Mouse (Mus musculus): ENCODE data around the gene Tmem184b. TPM values are rescaled to one million over a fixed set of nuclear protein-coding genes. Genes with fewer than 3 reads are reported as not detected.

Gene Tmem184b
- total RNA-seq, 1 experiment from 2014 or later, result 4.2 TPM

DNA sequence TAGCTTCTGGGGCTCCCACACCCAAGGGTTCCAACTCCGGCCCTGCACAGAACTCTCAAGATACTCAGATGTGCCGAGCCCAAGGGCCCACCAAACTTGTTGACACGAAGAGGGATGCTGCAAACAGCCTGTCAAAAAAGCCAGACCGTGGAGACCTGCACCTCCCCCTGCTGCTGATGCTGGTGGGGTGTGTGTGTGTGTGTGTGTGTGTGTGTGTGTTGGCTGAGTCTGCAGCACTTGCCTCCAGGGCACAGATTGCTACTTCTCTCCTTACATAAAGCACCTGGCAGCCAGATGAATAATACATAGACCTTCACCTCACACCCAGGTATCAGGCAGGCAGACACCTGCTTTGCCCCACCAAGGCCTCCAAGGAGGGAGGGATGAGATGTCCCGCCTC is 1.2 kb downstream of the Tmem184b start:
- no peak for ATAC-seq (replicated peaks; ENCODE audit: low read depth, poor library complexity, severe bottlenecking)

GRCm38 (mm10) chr15:79400975-79401365 is 2.4 kb downstream of the Tmem184b start:
- no peak for ATAC-seq (replicated peaks; ENCODE audit: low read depth, poor library complexity, severe bottlenecking)

GRCm38 (mm10) chr15:79400134-79400974 is 3.0 kb downstream of the Tmem184b start:
- ATAC-seq (replicated peaks; ENCODE audit: low read depth, poor library complexity, severe bottlenecking), result peak; percentile 18

- no peak for ATAC-seq (replicated peaks; ENCODE audit: low read depth, poor library complexity, severe bottlenecking)
Measured at GRCm38 (mm10) chr15:79399231-79400052, 3.9 kb downstream of the Tmem184b start.

GRCm38 (mm10) chr15:79396736-79397135 is 6.6 kb downstream of the Tmem184b start:
- peak; percentile 88 for ATAC-seq (replicated peaks; ENCODE audit: low read depth, poor library complexity, severe bottlenecking)

DNA sequence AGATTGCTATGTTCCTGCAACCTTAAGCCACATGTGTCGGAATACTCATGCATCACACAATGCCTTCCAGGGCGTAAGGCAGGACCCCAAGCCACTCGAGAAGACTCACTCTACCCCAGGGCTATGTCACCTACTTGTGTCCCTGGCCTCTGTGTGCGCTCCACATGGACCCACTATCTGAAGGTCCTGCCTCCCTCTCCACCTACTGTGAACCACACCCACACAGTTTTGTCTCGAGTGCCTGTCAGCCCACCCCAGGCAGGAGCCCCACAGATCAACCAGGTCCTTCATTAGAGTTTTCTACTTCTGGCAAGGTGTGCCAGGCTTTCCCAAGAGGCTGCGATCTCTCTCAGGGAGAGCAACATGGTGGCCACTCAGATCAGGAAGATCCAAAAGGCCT is 8.1 kb downstream of the Tmem184b start:
- no peak for ATAC-seq (replicated peaks; ENCODE audit: low read depth, poor library complexity, severe bottlenecking)

DNA sequence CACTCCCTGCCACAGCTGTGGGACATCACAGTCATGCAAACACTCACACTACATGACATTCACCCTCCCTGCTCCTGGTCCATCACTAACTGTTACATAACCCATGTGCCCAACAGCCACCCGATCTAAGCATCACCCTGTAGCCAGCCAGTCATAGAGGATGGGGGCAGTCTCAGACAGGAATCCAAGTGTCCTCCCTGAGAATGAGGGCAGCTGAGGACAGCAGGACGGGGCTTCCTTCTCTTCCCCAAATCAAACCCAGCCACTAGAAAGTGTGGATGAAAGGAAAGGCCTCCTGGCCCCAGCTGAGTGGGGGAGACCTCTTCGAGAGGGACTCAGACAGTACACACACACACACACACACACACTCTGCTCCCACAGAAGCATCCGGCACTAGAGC is 8.5 kb downstream of the Tmem184b start:
- ATAC-seq (replicated peaks; ENCODE audit: low read depth, poor library complexity, severe bottlenecking), result no peak

DNA sequence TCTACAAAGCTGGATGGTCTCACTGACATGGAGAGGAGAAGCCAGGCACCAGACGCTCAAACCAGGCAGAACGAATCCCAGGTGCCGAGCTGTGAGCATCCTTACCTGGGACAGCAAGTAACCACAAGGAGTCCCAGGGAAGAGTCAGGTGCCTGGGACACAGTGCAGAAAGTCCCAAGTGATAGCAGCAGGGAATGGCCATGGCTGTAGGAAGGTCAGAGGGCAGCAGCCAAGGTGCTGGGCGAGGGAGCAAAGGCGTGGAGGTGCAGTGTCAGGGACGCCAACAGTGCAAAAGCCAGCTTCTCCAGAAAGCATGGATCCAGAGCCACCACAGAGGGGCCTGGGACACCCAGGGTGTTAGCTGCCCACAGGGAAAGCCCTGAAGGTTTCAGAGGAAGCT is 10.3 kb downstream of the Tmem184b start:
- ATAC-seq (replicated peaks; ENCODE audit: low read depth, poor library complexity, severe bottlenecking), result no peak

DNA sequence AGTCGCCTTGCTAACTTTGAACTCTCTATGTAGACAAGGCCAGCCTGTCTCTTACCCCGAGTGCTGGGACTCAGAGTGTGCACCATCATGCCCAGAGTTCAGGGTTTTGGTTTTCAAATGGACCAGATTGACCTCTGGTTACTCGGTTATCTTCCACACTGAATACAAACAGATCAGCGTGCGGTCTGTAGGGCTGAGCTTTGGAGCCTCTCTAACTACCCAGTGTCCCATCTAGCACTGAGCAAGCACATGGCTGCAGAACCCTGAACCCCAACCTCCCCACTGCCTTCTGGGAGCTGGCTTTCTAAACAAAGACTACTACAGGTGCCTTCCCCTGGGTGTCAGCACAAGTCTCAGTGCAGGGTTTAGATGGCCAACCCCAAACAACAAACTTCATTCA is 10.8 kb downstream of the Tmem184b start:
- ATAC-seq (replicated peaks; ENCODE audit: low read depth, poor library complexity, severe bottlenecking), result no peak

GRCm38 (mm10) chr15:79391447-79392093 is 11.8 kb downstream of the Tmem184b start:
- ATAC-seq (replicated peaks; ENCODE audit: low read depth, poor library complexity, severe bottlenecking), result no peak

DNA sequence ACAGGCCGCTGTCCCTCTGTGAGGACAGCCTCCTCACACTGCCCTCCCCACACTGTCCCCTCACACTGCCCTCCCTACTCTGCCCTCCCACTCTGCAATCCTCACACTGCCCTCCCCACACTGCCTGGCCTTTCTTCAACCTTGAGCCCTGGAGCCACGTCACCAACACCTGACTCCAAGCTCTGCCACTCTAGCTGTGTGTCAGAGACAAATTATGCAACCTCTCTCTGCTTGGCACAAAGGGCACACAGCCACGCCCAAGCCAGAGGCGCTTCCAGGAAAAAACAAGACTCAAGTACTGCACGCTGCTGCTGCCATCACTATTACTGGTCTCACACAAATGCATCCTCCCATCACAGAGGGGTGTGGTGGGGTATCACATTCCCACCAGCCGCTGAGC is 12.9 kb downstream of the Tmem184b start:
- ATAC-seq (replicated peaks; ENCODE audit: low read depth, poor library complexity, severe bottlenecking), result no peak

- ATAC-seq (replicated peaks; ENCODE audit: low read depth, poor library complexity, severe bottlenecking), result no peak
Measured at GRCm38 (mm10) chr15:79388171-79388570, 15.2 kb downstream of the Tmem184b start.

GRCm38 (mm10) chr15:79387611-79388010 is 15.8 kb downstream of the Tmem184b start:
- ATAC-seq (replicated peaks; ENCODE audit: low read depth, poor library complexity, severe bottlenecking), result no peak

- ATAC-seq (replicated peaks; ENCODE audit: low read depth, poor library complexity, severe bottlenecking), result peak; percentile 29; the same call in 1 of the 2 replicates
Measured at GRCm38 (mm10) chr15:79387081-79387480, 16.3 kb downstream of the Tmem184b start.

GRCm38 (mm10) chr15:79381644-79382043 is 21.7 kb downstream of the Tmem184b start:
- ATAC-seq (replicated peaks; ENCODE audit: low read depth, poor library complexity, severe bottlenecking), result no peak

GRCm38 (mm10) chr15:79380468-79381444 is 22.6 kb downstream of the Tmem184b start:
- ATAC-seq (replicated peaks; ENCODE audit: low read depth, poor library complexity, severe bottlenecking), result peak; percentile 93

GRCm38 (mm10) chr15:79379658-79380057 is 23.7 kb downstream of the Tmem184b start:
- no peak for ATAC-seq (replicated peaks; ENCODE audit: low read depth, poor library complexity, severe bottlenecking)

GRCm38 (mm10) chr15:79378608-79379007 is 24.8 kb downstream of the Tmem184b start:
- ATAC-seq (replicated peaks; ENCODE audit: low read depth, poor library complexity, severe bottlenecking), result no peak

DNA sequence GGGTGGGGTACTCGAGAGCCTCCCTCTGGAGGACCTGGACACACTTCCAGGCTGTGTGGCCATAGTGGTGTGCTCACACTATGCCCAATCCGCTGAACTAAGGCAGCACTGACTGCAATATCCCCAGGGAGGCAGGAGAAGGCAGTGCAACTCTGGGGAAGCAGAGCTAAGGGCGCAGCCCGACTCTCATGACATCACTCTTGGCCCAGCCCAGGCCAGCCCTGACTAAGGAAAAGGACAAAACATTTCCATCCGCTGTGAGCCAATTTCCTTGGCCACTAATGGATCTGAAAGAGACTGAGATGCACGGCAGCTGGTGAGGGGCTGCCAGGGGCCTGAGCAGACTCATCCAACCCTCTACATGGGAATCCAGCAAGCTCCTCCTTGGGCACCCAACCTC is 25.7 kb downstream of the Tmem184b start:
- no peak for ATAC-seq (replicated peaks; ENCODE audit: low read depth, poor library complexity, severe bottlenecking)

GRCm38 (mm10) chr15:79374760-79375159 is 28.6 kb downstream of the Tmem184b start:
- no peak for ATAC-seq (replicated peaks; ENCODE audit: low read depth, poor library complexity, severe bottlenecking)

All from common myeloid progenitor, adult 5-6 weeks (primary cell).